Mouse (Mus musculus) right cerebral cortex, postnatal 25 days (tissue): ENCODE data around the gene Slc30a4.
A peak's percentile ranks its signal among the peaks of the same experiment; 100 is the strongest.

ENCODE experiments used
- DNase-seq: peaks from one replicate; pipeline ENCODE4 v3.0.0; 2022

The Slc30a4 gene

DNA sequence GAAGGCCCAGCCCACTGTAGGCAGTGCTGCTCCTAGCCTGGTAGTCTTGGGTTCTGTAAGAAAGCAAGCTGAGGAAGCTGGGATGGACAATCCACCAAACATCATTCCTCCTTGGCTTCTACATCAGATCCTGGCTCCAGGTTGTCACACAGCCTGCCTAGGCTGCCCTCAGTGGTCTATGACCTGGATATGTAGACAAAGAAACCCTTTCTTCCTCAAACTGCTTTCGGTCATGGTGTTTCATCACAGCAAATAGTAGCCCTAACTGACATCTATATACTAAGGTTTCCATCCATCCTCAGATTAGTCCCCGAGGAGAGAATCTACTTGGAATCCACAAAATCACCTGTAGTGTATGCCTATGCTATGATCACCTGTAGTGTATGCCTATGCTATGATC, 27.3 kb downstream of the Slc30a4 start:
- no peak for DNase-seq

DNA sequence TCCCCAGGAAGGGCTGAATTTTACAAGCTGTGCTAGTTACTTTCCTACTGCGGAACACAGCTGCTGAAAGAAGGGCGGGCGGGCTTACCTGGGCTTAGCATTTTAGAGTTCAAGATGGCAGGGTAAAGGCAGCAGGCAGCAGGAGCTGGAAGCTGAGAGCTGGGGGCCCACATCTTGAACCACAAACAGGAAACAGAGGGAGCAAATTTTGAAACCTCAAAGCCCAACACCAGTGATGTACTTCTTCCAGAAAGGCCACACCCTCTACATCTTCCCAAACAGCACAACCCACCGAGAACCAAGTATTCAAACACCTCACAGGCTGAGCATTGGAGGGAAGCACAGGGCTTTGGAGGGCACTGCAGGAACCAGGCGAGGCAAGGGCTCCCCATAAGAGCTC, 29.6 kb downstream of the Slc30a4 start:
- DNase-seq, result no peak

DNA sequence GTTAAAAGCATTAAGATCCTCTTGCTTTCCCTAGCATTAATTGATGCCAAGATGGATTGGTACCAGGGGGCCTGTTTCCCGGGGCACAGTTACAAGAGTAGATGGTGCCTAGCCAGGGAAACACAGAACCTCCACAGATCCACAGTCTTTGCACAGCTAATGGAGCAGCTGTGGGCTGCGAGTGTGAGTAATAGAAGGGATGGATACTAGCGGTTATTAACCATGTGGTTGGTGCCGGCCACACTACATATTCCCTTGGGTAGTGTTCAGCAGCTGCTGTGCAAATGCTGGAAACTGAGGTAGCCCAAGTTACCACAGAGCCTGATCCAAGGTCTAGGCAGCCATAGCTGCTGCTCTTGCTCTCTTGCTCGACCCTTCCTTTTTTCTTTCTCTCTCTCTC, 30.7 kb downstream of the Slc30a4 start:
- DNase-seq, result no peak

DNA sequence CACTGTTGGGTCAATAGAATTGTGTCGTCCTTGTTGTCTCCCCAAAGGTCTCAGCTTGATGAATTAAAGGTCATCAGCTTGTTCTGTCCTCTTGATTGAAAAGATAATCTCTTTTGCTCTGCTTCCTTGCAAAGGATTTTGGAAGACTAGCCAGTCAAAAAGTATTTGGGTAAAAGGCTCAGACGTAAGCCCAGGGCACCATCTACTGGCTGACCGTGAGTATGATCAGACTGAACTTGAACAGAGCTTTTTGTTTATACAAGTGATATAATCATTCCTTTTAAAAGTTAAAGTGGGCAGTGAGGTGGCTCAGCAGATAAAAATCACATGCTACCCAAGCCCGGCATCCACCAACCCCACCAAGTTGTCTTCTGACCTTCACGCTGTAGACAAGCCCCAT, 34.6 kb downstream of the Slc30a4 start:
- no peak for DNase-seq

DNA sequence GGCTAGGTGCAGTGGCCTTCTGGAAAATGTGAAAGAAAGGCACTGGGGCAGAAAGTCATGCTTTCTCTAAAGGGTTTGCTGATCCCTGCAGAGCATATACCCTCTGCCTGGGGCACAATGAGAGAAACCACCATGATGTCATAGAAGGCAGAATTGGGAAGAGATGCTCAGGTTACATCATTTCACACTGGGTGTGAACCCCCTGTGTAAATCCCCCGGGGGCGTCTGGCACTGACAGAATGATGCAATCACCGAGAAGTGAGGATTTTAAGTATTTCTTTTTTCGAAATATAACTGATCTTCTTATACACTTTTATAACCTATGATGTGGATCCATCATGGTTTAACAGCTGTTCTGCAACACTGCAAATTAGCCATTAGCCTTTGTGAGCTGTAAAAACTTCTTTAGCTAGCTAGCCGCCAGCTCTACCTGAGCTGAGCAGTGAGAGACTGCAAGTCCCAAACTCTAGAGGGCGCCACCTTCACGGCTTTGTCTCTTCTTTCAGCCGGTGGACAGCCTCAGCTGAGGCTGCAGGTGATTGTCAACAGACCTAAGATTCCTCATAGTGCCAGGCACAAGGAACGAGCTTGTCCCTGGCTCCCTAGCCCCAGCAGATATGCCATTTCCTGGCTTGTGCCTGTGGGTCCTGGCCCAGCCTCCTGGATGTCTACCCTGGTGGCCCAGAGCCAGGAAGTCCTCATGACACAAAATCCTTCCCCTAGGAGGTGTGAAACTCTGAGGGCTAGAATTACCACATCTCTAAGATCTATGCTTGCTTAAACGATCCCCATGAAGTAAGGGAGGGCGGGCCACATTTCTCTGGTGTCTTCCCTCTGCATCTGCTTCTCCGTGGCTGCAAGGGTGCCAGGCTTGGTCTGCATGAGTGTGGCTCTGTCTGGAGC, 36.2 kb downstream of the Slc30a4 start:
- peak; percentile 14 for DNase-seq

DNA sequence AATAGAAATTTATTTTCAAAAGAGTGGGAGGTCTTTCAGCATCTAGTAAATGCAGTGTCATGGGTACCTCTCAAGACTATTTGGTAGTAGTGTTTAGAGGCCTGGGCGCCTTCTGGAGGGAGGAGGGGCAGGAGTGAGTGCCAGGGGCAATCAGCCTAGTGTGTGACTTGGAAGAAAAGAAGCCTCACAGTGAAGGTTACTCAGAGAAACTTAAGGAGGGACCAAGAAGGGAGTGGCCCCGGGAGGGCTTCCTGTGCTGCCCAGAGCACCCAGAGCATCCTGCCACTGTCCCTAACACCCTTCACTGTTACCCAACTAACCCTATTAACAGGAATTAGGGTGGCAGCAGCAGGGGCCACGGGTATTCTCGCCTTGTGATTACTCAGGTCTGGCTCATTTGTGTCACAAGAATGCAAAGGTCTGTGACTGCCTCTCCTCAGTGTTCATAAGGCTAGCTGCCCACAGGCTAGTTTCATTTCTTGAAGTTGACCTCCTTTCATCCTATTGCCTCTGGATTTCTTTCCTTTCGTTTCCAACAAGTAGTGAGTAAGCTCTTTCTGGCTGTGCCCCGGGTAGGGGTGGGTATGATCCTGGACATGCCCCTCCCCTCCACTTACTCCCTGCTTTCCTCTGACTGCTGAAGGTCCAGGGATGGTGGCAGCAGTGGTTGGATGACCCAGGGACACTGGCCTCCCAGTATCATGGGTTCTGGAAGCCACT, 37.0 kb downstream of the Slc30a4 start:
- DNase-seq, result no peak

DNA sequence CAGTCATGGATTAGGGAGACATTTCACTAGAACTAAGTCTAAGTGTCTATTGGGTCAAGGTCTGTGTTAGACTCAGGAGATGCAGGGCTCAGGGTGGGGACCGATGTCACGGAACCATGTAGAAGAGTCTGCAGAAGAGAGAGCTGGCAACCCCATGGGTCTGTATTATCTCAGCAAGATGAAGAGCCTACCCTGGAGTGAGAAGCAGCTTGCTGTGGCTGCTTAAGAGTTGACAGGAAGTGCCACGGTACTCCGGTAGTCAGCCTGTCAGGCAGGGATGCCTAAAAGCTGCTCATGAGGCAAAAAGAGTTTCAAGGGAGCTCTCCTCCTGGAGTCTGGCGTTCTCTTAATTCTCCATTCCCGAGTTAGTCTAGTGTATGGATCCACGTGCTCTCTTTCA, 42.6 kb downstream of the Slc30a4 start:
- DNase-seq, result no peak

DNA sequence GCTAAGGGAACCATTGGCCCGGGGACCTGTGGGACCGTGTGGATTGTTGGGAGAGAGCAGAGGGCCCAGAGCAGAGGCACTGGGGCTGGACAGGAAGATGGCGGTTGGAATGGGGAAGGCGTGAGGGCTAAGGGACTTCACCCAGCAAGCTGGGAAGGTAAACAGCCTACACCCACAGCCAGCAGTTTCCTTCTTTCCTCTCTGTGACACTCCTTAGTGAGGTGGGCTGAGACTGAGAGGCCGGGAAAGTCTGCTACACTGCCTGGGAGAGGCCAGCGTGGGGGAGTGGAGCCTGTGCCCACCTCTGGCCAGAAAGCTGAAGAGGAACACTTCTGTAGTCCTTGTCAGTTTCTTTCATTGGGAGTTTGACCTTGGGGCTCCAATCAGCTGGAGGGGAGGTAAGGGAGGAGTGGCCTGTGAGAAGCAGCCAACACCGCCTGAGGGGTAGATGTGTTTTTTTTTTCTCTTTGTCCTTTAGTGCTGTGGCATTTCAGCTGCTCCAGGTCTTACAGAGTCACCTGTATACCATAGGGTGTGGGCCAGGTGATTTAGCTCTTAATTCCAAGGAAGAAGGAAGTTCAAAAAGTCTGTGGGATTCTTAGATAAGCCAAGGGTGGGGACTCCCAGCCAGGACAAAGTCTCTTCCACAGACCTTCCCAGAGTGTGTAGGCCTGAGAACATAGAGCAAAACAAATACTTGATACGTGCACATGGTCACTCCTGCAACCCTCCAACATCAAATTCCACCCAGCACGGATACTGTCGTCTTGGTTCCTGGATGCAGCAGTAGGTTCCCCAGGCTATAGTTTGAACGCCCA, 44.5 kb downstream of the Slc30a4 start:
- no peak for DNase-seq

DNA sequence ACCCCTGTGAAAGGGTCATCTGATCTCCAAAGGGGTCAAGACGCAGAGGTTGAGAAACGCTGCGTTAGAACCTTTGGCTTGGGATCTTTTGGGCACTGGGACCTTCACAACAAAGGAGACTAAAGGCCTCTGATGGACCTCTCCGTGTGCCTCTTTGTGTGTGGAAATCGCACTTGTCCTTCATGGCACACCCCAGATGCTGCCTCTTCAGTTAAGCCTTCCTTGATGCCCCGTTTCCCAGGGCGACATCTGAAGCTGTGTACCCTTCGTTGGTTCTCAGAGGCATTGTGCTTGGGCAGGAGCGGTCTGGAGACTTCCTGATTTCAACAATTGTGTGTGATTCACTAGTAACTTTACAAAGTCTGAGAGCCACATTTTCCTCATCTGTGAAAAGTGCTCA, 45.7 kb downstream of the Slc30a4 start:
- no peak for DNase-seq

DNA sequence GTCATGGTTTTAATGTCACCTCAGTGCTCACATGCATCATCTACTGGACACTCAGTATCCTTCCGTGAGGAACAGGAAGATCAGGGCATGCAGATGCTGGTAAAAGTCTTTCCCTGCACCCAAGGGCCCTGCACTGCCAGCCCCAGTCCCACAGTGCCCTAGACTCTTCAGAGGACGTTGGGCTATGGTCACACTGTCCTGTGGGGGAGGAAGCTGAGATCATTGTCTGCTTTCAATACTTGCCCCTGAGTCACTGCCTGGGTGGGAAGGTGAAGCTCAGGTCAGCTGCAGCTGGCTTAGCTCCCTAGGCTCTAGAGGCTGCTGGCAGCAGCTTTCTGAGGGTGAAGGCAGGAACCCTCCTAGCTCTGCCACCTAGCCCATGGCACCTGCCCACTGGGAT, 46.4 kb downstream of the Slc30a4 start:
- DNase-seq, result no peak

DNA sequence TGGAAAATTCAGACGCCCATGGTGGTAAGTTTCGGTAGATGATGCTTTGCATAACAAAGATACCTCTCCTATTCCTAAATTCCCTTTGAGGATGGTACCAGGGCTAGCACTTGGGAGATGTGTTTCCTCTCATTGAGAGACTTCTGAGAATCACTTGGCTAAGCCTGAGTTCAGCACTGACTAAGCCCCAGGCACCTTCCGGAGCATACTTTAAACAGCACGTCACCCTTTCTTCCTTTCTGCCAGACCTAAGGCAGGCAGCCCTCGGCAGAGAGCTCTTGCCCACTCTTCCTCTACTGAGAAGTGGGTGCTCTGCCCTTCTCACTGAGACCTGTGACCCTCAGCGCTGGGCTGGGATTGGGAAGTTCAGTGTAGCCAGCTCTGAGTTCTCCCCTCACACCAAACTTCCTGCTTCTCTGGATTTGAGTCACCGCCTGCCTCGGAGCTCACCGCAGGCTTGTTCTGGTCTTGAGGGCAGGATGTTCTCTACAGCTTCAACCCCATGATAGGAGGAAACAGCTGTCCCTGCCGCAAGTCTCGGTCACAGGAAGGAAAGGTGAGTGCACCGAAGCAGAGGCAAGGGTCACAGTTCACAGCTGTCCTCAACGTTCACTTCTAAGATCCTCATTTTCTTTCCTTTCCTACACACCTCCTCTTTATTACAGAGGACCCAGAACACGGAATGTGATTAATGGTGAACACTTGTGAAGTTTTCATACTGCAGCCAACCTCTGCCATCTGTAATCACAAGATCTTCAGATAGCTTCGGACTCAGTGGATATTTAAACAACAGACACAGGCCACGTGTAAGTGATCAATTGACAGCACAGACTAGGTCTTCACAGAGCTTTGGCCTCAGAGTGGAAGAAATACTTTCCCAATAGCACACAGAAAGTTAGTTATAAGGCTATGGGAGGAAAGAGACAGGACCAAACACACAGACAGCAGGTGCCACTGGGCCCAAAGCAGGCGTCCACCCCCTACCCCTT, 50.1 kb downstream of the Slc30a4 start:
- DNase-seq, result no peak

DNA sequence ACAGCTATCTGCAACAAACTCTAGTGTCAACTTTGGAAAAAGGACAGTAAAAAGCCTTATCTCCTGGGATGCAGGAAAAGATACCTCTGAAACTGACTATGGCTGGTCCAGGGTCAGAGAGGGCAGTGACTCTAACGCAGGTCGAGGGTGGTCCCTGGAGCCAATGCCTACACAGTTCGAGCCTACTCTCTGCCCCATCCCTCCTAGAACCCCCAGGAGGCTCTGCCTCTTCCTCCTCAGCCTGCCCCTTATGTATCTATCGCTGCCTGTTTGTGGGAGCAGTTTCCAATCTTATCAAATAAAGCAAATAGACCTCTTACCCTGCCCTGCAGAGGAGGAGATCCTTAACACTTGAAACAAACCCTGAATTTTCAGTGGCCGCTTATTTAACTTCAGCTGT, 63.8 kb downstream of the Slc30a4 start:
- DNase-seq, result no peak

DNA sequence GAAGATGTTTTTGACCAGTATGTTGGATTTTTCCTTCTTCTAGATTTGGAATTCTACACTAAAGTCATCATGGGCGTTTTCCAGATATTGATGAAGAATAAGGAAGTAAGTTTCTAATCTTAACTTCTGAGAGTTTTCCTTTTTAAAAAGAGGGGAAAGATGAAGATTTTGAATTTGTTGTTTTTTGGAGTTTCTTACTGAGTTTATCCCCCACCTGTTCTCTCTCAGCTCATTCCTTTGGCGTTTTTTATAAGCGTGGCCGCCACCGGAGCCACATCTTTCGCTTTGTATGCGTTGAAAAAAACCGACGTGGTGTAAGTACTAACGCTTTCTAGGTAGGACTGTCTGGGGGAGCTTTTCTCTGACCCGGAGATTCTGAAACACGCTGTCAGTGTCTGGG, 64.4 kb downstream of the Slc30a4 start:
- no peak for DNase-seq

DNA sequence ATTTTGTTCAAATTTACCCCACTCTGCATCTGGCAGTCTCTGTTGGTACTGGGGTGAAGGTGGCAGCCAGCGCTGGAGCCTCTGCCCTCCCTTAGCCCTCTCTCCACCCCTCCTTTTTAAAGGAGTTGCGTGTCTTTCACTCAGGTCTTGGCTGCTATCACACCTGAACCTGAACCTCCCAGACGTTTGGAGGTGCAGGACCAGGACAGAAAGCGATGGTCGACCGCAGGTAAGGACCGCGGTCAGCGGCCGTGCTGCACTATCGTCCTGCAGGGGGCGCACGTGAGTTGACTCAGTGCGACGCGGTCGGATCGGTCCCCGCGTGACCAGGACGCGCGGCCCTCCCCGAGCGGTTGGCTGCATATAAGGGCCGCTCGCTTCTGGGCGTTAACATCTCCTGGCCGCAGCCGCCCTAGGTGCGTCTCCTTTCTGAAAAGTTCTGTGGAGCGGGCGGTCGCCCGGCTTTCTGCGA, 64.9 kb downstream of the Slc30a4 start:
- DNase-seq, result peak; percentile 51

DNA sequence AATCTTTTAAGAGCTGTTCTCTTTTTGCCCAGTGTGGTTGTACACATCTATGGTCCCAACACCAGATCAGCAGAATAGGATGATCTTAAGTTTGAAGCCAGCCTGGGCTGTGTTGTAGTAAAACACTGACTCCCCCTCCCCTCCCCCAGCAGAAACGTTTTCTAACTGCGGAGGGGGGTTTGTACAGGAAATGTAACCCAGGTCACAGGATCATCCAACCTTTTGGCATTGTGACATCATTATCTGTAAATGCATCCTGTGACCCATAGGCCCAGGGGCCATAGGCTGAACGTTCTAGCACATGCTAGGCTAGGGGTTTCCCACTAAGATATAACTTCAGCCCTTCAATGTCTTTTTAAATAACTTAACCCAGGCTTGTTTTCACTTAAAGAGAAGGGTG, 65.8 kb downstream of the Slc30a4 start, which contains the start of gene AA467197:
TSS of gene AA467197 (plus strand) at position 301 of the 400 bp plus-strand sequence.
- DNase-seq, result no peak
